In genomic region chr2:145462253-145462652, GRCm38 (mm10) we compare ENCODE assay signal across 16 mouse cellular contexts.
"Had no signal": no experiment of that assay in that cellular context is flagged by ENCODE, and none has a peak within 500 bp of the region (broad histone marks: within the 10 kb centered on the region; RNA-seq: fewer than 3 reads in every experiment).

No protein-coding gene starts in this region.

- H3K27ac ChIP-seq: midbrain, embryonic 10.5 days; midbrain, embryonic 12.5 days; neural tube, embryonic 13.5 days; neural tube, embryonic 15.5 days; stomach, embryonic 15.5 days; stomach, postnatal 0 days had no signal

- H3K4me1 ChIP-seq: midbrain, embryonic 12.5 days; stomach, embryonic 15.5 days had no signal

- H3K4me3 ChIP-seq: midbrain, embryonic 10.5 days; midbrain, embryonic 12.5 days; myocyte; neural tube, embryonic 13.5 days; neural tube, embryonic 15.5 days; stomach, embryonic 15.5 days had no signal

- DNase-seq: lung, adult 18-20 months; lung, embryonic 14.5 days; lung, postnatal 10 days; lung, postnatal 4 days; midbrain, embryonic 14.5 days; right cerebral cortex, postnatal 14 days; thymus, adult 2 months; thymus, postnatal 25 days; thymus, postnatal 4 days had no signal
